Mouse (Mus musculus): ENCODE results near the gene Gorasp1. TPM values are rescaled to one million over a fixed set of nuclear protein-coding genes. Genes with fewer than 3 reads are reported as not detected.

Gorasp1 gene
- polyA plus RNA-seq, 1 experiment from 2014 or later: 32.1 TPM

DNA sequence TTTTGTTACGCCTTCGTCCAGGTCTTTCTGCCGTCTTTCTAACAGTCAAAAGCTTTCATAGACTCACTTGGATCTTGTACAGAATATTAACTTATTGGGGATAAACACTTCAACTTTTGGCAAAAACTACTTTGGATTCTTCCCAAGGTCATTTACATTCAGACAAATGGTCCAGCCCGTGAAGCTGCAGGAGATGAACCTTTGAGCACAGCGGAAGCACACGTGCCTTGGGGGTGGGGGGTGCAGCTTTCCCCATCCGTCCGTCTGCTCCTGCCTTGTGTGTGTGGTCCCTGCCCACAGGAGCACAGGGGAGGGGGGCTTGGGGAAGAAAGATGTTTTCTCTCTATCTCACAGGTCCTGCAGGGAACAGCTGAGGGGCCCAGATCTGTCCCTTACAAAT lies 11.6 kb downstream of the Gorasp1 start:
- Histone ChIP-seq H3K27me3 (replicated peaks; ENCODE audit: control insufficient read depth, insufficient read depth, low read length) (no peaks in the 10 kb centered on the region), H3K4me1 (replicated peaks; ENCODE audit: control insufficient read depth, insufficient read depth, low read length) (no peaks in the 10 kb centered on the region), H3K9me3 (ENCODE audit: control insufficient read depth, low read length) (no peaks in the 10 kb centered on the region), H3K4me2 (ENCODE audit: low read length) (no peak overlapping the region), H3K4me3 (ENCODE audit: low read depth, low read length) (no peak overlapping the region), H3K27ac (ENCODE audit: low read depth) (peak overlapping the region; percentile 14; the same call in 1 of the 2 replicates), H3K9ac (ENCODE audit: low read length) (no peak overlapping the region), H3K36me3 (ENCODE audit: control insufficient read depth, insufficient read depth, low read length) (peaks cover 91% of the 10 kb centered on the region)
- ATAC-seq (replicated peaks; ENCODE audit: low FRiP score, low TSS enrichment, low read depth): no peak
- no peak for DNase-seq (ENCODE audit: low spot score)
- 65% methylated on average over 8 of the region's 8 CpGs for WGBS

GRCm38 (mm10) chr9:119925120-119925657 lies 12.2 kb downstream of the Gorasp1 start:
- Histone ChIP-seq H3K4me3 (ENCODE audit: low read depth, low read length) (no peak overlapping the region), H3K4me2 (ENCODE audit: low read length) (no peak overlapping the region), H3K36me3 (ENCODE audit: control insufficient read depth, insufficient read depth, low read length) (peaks cover 92% of the 10 kb centered on the region), H3K27ac (ENCODE audit: low read depth) (0 out of 2 replicates have a peak overlapping the region, but pooled peaks have one; percentile 14), H3K9me3 (ENCODE audit: control insufficient read depth, low read length) (no peaks in the 10 kb centered on the region), H3K27me3 (replicated peaks; ENCODE audit: control insufficient read depth, insufficient read depth, low read length) (no peaks in the 10 kb centered on the region), H3K9ac (ENCODE audit: low read length) (no peak overlapping the region), H3K4me1 (replicated peaks; ENCODE audit: control insufficient read depth, insufficient read depth, low read length) (no peaks in the 10 kb centered on the region)
- 87% methylated on average over 16 of the region's 16 CpGs for WGBS
- DNase-seq (ENCODE audit: low spot score): no peak
- no peak for ATAC-seq (replicated peaks; ENCODE audit: low FRiP score, low TSS enrichment, low read depth)

GRCm38 (mm10) chr9:119923462-119923861 lies 13.9 kb downstream of the Gorasp1 start:
- Histone ChIP-seq H3K27ac (ENCODE audit: low read depth) (no peak overlapping the region), H3K9ac (ENCODE audit: low read length) (no peak overlapping the region), H3K36me3 (ENCODE audit: control insufficient read depth, insufficient read depth, low read length) (peaks cover 90% of the 10 kb centered on the region), H3K4me1 (replicated peaks; ENCODE audit: control insufficient read depth, insufficient read depth, low read length) (no peaks in the 10 kb centered on the region), H3K4me3 (ENCODE audit: low read depth, low read length) (no peak overlapping the region), H3K4me2 (ENCODE audit: low read length) (no peak overlapping the region), H3K27me3 (replicated peaks; ENCODE audit: control insufficient read depth, insufficient read depth, low read length) (no peaks in the 10 kb centered on the region), H3K9me3 (ENCODE audit: control insufficient read depth, low read length) (no peaks in the 10 kb centered on the region)
- WGBS: 86% methylated on average over 4 of the region's 4 CpGs
- no peak for ATAC-seq (replicated peaks; ENCODE audit: low FRiP score, low TSS enrichment, low read depth)
- no peak for DNase-seq (ENCODE audit: low spot score)

DNA sequence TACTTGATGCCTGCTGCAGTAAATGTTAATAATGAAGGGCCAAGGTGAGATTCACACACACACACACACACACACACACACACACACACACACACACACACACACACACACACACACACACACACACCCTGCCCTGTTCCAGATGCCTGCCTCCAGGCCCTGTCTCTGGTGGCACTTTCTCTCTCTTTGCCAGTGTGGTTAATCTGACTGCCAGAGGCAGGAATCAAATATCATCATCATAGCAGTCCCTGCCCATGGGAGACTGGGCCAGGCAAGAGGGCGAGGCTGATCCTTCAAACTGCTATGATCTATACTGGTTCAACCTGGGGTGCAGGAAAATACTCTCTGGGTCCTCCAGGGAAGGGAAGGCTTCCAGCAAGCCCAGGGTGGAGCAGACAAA lies 17.5 kb downstream of the Gorasp1 start:
- Histone ChIP-seq H3K9me3 (ENCODE audit: control insufficient read depth, low read length) (no peaks in the 10 kb centered on the region), H3K4me1 (replicated peaks; ENCODE audit: control insufficient read depth, insufficient read depth, low read length) (no peaks in the 10 kb centered on the region), H3K4me2 (ENCODE audit: low read length) (no peak overlapping the region), H3K27me3 (replicated peaks; ENCODE audit: control insufficient read depth, insufficient read depth, low read length) (no peaks in the 10 kb centered on the region), H3K9ac (ENCODE audit: low read length) (no peak overlapping the region), H3K36me3 (ENCODE audit: control insufficient read depth, insufficient read depth, low read length) (peaks cover 86% of the 10 kb centered on the region), H3K4me3 (ENCODE audit: low read depth, low read length) (no peak overlapping the region), H3K27ac (ENCODE audit: low read depth) (no peak overlapping the region)
- DNase-seq (ENCODE audit: low spot score) (no peak), ATAC-seq (replicated peaks; ENCODE audit: low FRiP score, low TSS enrichment, low read depth) (no peak)
- WGBS: 81% methylated on average over 1 of the region's 1 CpGs

DNA sequence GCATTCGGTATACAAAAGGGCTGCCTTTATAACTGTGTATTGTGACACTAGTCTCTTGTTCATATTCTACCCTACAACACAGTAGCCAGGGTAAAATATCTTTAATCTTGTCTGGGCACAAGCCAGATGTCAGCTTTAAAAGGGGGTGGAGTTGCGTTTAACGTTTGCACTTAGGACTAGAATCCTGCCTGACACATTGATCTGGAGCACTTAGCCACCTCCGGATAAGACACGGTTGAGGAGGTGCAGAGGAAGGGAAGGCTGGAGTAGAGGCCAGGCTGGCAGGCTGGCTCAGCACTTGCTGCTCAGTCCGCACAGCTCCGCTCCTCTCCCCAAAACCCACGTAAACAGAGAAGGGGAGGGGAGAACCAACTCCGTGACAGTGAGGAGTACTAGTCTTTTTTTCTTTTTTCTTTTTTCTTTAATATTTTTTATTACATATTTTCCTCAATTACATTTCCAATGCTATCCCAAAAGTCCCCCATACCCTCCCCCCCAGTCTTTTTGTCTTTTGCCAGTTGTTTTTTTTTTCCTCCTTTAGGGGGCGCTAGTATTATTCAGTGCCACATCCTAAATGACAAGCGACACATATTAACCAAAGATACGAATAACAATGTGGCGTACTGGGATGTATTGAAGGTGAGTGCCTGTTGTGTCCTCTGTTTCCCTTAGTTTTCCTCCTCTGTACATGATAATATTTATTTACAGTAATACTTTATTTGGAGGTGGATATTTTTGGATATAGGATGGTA lies 24.1 kb downstream of the Gorasp1 start:
- Histone ChIP-seq H3K27ac (ENCODE audit: low read depth) (no peak overlapping the region), H3K4me1 (replicated peaks; ENCODE audit: control insufficient read depth, insufficient read depth, low read length) (no peaks in the 10 kb centered on the region), H3K4me2 (ENCODE audit: low read length) (no peak overlapping the region), H3K36me3 (ENCODE audit: control insufficient read depth, insufficient read depth, low read length) (peaks cover 94% of the 10 kb centered on the region), H3K9ac (ENCODE audit: low read length) (no peak overlapping the region), H3K4me3 (ENCODE audit: low read depth, low read length) (no peak overlapping the region), H3K9me3 (ENCODE audit: control insufficient read depth, low read length) (no peaks in the 10 kb centered on the region), H3K27me3 (replicated peaks; ENCODE audit: control insufficient read depth, insufficient read depth, low read length) (no peaks in the 10 kb centered on the region)
- DNase-seq (ENCODE audit: low spot score) (no peak), ATAC-seq (replicated peaks; ENCODE audit: low FRiP score, low TSS enrichment, low read depth) (no peak)
- WGBS: 74% methylated on average over 13 of the region's 13 CpGs

DNA sequence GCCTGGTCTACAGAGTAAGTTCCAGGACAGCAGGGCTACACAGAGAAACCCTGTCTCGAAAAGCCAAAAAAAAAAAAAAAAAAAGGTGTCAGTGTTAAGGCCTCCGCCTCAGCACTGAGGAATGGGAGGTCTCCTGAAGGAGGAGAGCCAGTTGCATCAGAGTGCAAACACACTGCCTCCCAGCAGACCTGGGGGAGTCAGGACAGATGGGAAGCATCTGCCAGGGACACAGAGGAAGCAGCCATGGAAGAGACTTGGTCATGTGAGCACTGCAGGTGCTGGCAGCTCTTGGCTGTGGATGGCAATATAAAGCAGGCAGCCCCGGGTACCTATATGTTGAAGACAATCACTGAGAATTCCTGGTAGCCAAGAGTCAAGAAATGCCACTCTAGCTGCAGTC lies 27.4 kb downstream of the Gorasp1 start:
- Histone ChIP-seq H3K36me3 (ENCODE audit: control insufficient read depth, insufficient read depth, low read length) (peaks cover 97% of the 10 kb centered on the region), H3K27ac (ENCODE audit: low read depth) (no peak overlapping the region), H3K9me3 (ENCODE audit: control insufficient read depth, low read length) (no peaks in the 10 kb centered on the region), H3K27me3 (replicated peaks; ENCODE audit: control insufficient read depth, insufficient read depth, low read length) (no peaks in the 10 kb centered on the region), H3K4me1 (replicated peaks; ENCODE audit: control insufficient read depth, insufficient read depth, low read length) (no peaks in the 10 kb centered on the region), H3K9ac (ENCODE audit: low read length) (no peak overlapping the region), H3K4me3 (ENCODE audit: low read depth, low read length) (no peak overlapping the region), H3K4me2 (ENCODE audit: low read length) (no peak overlapping the region)
- WGBS: 96% methylated on average over 3 of the region's 3 CpGs
- DNase-seq (ENCODE audit: low spot score) (no peak), ATAC-seq (replicated peaks; ENCODE audit: low FRiP score, low TSS enrichment, low read depth) (no peak)

- ATAC-seq (replicated peaks; ENCODE audit: low FRiP score, low TSS enrichment, low read depth) (no peak), DNase-seq (ENCODE audit: low spot score) (no peak)
- no peak overlapping the region for H3K27ac ChIP-seq (ENCODE audit: low read depth)
- WGBS: 90% methylated on average over 3 of the region's 3 CpGs
- no peak overlapping the region for H3K4me3 ChIP-seq (ENCODE audit: low read depth, low read length)
- H3K9ac ChIP-seq (ENCODE audit: low read length): no peak overlapping the region
- H3K36me3 ChIP-seq (ENCODE audit: control insufficient read depth, insufficient read depth, low read length): peaks cover 97% of the 10 kb centered on the region
- no peaks in the 10 kb centered on the region for H3K27me3 ChIP-seq (replicated peaks; ENCODE audit: control insufficient read depth, insufficient read depth, low read length)
- H3K4me2 ChIP-seq (ENCODE audit: low read length): no peak overlapping the region
- H3K9me3 ChIP-seq (ENCODE audit: control insufficient read depth, low read length): no peaks in the 10 kb centered on the region
- no peaks in the 10 kb centered on the region for H3K4me1 ChIP-seq (replicated peaks; ENCODE audit: control insufficient read depth, insufficient read depth, low read length)
Measured at GRCm38 (mm10) chr9:119908708-119909107, 28.7 kb downstream of the Gorasp1 start.

DNA sequence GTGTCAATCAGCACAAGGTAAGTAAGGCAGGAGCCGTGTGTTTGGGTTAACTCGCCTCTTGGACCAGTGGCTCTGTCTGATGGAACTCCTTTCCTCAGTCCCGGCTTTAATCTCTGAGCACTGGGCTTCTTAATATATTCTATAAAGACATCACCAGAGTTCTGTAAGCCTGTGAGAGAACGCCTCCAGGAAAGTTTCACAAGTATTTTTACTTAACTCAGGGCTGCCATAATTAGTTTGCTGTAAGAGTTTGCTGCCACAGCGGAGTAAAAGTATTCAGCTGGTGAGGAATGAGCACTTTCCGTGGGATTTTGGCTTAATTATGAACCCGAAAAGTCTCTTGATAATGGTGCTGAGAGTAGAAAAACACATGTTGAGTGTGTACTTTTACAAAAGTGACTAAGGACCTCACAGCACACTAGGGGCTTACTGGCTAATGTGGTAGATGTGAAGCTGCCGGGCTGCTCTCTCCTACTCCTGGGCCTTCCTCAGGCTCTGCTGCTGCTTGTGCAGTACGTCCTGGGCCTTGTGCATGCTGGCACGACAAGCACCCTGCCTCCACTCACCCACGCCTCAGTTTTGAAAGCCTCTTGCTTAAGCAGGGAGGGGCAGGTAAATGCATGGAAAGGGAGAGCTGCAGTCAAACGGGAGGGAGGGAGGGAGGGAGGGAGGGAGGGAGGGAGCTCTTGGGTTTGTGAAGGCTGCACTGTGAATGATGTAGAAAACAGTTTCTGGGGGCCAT lies 34.8 kb downstream of the Gorasp1 start:
- Histone ChIP-seq H3K27ac (ENCODE audit: low read depth) (no peak overlapping the region), H3K4me3 (ENCODE audit: low read depth, low read length) (no peak overlapping the region), H3K9ac (ENCODE audit: low read length) (no peak overlapping the region), H3K4me1 (replicated peaks; ENCODE audit: control insufficient read depth, insufficient read depth, low read length) (no peaks in the 10 kb centered on the region), H3K27me3 (replicated peaks; ENCODE audit: control insufficient read depth, insufficient read depth, low read length) (no peaks in the 10 kb centered on the region), H3K4me2 (ENCODE audit: low read length) (no peak overlapping the region), H3K9me3 (ENCODE audit: control insufficient read depth, low read length) (no peaks in the 10 kb centered on the region), H3K36me3 (ENCODE audit: control insufficient read depth, insufficient read depth, low read length) (peaks cover 38% of the 10 kb centered on the region)
- 88% methylated on average over 12 of the region's 12 CpGs for WGBS
- no peak for DNase-seq (ENCODE audit: low spot score)
- no peak for ATAC-seq (replicated peaks; ENCODE audit: low FRiP score, low TSS enrichment, low read depth)
